Mouse (Mus musculus) brain, embryonic 14.5 days (tissue): Measurements from ENCODE around the gene Sox1.

Experiments used
- CTCF ChIP-seq: fragments of 200-500 bp; IDR thresholded peaks from 2 replicates; pipeline ENCODE4 v1.5.1; 2012; ENCODE audit warnings: inconsistent platforms, mild to moderate bottlenecking, moderate library complexity, borderline replicate concordance; ENCODE audit not compliant: insufficient read depth, insufficient read length; ENCODE audit errors: extremely low read depth
- POLR2A ChIP-seq: fragments of 200-500 bp; IDR thresholded peaks from 2 replicates; pipeline ENCODE4 v1.6.1; 2012; ENCODE audit warnings: mild to moderate bottlenecking, inconsistent platforms, borderline replicate concordance; ENCODE audit not compliant: poor library complexity, insufficient read depth, insufficient read length, severe bottlenecking; ENCODE audit errors: extremely low read depth

DNA sequence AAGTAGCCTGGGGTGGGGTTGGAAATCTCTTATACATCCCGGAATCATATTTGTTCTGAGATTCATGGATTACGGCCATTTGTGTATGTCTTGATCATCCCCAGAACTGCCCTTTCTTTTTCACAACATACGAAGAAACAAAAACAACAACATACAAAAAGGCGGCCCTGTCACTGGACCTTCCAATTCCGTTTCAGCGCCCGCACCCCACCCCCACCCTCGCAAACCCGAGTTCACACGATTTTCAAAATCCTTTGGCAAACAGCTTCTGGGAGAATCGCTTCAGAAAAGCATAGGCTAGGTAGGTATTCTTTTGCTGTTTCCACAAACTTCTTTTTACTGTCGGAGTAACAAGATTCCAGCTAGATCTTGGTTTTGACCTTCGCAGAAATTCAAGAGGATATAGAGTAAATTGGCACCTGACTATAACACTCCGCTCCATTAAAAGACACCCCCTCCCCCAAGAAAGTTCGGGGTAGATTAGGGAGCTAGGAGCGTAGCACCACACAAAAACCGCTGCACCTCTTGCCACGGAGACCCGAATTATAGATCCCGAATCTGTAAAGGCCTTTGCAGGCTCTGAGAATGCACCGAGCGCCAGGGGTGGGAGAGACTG, 602 bp upstream of the Sox1 start:
- TF ChIP-seq CTCF (no peak), POLR2A (no peak)
